Mouse (Mus musculus): Measurements from ENCODE around the gene Itpkc. TPM values are rescaled to one million over a fixed set of nuclear protein-coding genes. Genes with fewer than 3 reads are reported as not detected.

Gene Itpkc
- polyA plus RNA-seq, 1 experiment from 2014 or later: 8.5 TPM

DNA sequence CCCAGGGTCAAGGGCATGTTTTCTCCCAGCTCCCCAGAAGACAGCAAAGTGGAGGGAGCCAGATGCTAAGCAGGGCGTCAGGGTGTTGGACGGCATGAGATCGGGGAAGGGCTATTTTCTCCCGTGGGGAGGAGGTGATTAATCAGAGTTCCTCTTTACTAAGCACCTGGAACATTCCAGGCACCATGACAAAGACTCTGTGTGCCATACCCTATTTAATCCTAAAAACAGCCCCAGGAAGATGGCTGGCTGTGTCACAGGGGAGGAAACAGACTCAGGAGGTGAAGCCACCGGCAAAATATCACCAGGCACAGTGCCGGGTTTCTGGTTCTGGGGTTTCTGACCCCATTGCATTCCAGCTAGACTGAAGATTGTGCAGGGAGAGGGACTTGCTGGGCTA is 6.5 kb downstream of the Itpkc start:
- no peak overlapping the region for H3K27ac ChIP-seq (ENCODE audit: low read length)
- no peaks in the 10 kb centered on the region for H3K9me3 ChIP-seq (ENCODE audit: control insufficient read depth, low read depth, low read length)
- H3K4me3 ChIP-seq (ENCODE audit: low read depth, low read length): no peak overlapping the region
- no peak overlapping the region for H3K4me2 ChIP-seq (replicated peaks; ENCODE audit: low read depth, low read length)
- H3K4me1 ChIP-seq (ENCODE audit: control insufficient read depth, insufficient read depth, low read length): peaks cover 34% of the 10 kb centered on the region
- no peak for ATAC-seq (ENCODE audit: insufficient number of reproducible peaks, insufficient read depth, low FRiP score, low read depth)
- WGBS: 66% methylated on average over 6 of the region's 6 CpGs
- H3K9ac ChIP-seq (replicated peaks; ENCODE audit: low read depth, low read length): no peak overlapping the region
- H3K36me3 ChIP-seq (ENCODE audit: control insufficient read depth, insufficient read depth, low read length): no peaks in the 10 kb centered on the region
- H3K27me3 ChIP-seq (ENCODE audit: control insufficient read depth, insufficient read depth, low read length): no peaks in the 10 kb centered on the region

DNA sequence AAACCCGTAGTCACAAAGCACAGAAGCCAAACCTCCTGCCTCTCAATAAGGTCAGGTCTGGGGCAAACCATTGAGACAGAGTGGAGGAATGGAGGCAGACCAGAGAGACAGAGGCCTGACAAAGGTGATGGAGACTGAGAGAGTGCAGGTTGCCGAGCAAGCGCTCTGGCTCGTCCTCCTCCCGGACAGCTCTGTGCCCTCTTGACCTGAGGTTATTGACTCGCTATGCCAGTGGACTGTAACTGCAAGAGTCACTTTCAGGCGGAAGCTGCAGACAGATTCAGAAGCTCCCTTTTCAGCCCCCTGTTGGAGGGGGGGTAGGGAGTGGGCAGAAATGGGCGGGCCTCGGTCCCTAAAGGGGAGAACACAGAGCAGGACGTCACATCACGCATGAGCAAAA is 8.5 kb downstream of the Itpkc start:
- Histone ChIP-seq H3K4me1 (ENCODE audit: control insufficient read depth, insufficient read depth, low read length) (peaks cover 14% of the 10 kb centered on the region), H3K4me3 (ENCODE audit: low read depth, low read length) (no peak overlapping the region), H3K27ac (ENCODE audit: low read length) (no peak overlapping the region), H3K9me3 (ENCODE audit: control insufficient read depth, low read depth, low read length) (no peaks in the 10 kb centered on the region), H3K27me3 (ENCODE audit: control insufficient read depth, insufficient read depth, low read length) (no peaks in the 10 kb centered on the region), H3K9ac (replicated peaks; ENCODE audit: low read depth, low read length) (no peak overlapping the region), H3K36me3 (ENCODE audit: control insufficient read depth, insufficient read depth, low read length) (no peaks in the 10 kb centered on the region; the same call in 1 of the 2 replicates), H3K4me2 (replicated peaks; ENCODE audit: low read depth, low read length) (no peak overlapping the region)
- WGBS: 67% methylated on average over 11 of the region's 11 CpGs
- ATAC-seq (ENCODE audit: insufficient number of reproducible peaks, insufficient read depth, low FRiP score, low read depth): no peak

DNA sequence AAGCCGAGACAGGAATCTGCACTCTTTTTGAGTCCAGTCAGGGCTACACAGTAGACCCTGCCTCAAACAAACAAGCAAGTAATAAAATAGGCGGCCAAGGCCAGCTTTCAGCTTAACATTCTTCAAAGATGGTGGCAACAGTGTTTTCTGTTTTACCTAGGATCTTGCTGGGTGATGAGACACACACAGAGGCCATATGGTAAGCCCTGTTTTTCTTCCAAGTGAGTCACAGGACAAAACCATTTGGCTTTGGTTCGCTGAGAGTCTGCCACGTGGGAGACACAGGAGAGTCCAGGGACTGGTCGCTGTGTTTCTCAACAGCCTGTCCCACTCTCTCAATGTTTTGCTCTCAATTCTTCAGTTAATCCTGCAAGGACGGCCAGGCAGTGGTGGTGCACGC is 9.9 kb downstream of the Itpkc start:
- Histone ChIP-seq H3K4me2 (replicated peaks; ENCODE audit: low read depth, low read length) (no peak overlapping the region), H3K4me1 (ENCODE audit: control insufficient read depth, insufficient read depth, low read length) (peaks cover 3% of the 10 kb centered on the region; the same call in 1 of the 2 replicates), H3K4me3 (ENCODE audit: low read depth, low read length) (no peak overlapping the region), H3K9me3 (ENCODE audit: control insufficient read depth, low read depth, low read length) (no peaks in the 10 kb centered on the region), H3K9ac (replicated peaks; ENCODE audit: low read depth, low read length) (no peak overlapping the region), H3K36me3 (ENCODE audit: control insufficient read depth, insufficient read depth, low read length) (peaks cover 10% of the 10 kb centered on the region), H3K27me3 (ENCODE audit: control insufficient read depth, insufficient read depth, low read length) (no peaks in the 10 kb centered on the region), H3K27ac (ENCODE audit: low read length) (no peak overlapping the region)
- ATAC-seq (ENCODE audit: insufficient number of reproducible peaks, insufficient read depth, low FRiP score, low read depth): no peak
- WGBS: 90% methylated on average over 7 of the region's 7 CpGs

DNA sequence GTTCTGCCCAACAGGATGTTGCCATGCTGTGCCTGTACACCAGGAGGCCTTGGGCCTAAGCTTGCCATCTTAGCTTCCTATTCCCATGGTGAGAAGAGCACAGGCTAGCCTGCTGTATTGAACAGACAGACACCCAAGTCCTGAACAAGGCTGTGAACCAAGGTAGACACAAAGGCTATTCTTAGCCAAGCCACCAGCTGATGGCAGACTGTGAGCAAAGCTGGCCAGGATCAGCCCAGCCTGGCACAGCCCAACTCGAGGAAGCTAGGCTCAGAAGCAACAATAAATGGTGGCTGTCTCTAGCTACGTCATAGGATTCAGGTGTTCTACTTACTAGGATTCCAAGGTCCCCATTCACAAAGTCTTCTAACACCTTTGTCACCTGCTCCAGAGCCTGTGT is 15.8 kb downstream of the Itpkc start:
- H3K9ac ChIP-seq (replicated peaks; ENCODE audit: low read depth, low read length): no peak overlapping the region
- ATAC-seq (ENCODE audit: insufficient number of reproducible peaks, insufficient read depth, low FRiP score, low read depth): no peak; the same call in 1 of the 2 replicates
- H3K9me3 ChIP-seq (ENCODE audit: control insufficient read depth, low read depth, low read length): no peaks in the 10 kb centered on the region
- WGBS: 94% methylated on average over 2 of the region's 2 CpGs
- H3K4me2 ChIP-seq (replicated peaks; ENCODE audit: low read depth, low read length): no peak overlapping the region
- no peaks in the 10 kb centered on the region for H3K27me3 ChIP-seq (ENCODE audit: control insufficient read depth, insufficient read depth, low read length)
- H3K36me3 ChIP-seq (ENCODE audit: control insufficient read depth, insufficient read depth, low read length): peaks cover 55% of the 10 kb centered on the region
- H3K27ac ChIP-seq (ENCODE audit: low read length): no peak overlapping the region
- no peak overlapping the region for H3K4me3 ChIP-seq (ENCODE audit: low read depth, low read length)
- no peaks in the 10 kb centered on the region for H3K4me1 ChIP-seq (ENCODE audit: control insufficient read depth, insufficient read depth, low read length)

DNA sequence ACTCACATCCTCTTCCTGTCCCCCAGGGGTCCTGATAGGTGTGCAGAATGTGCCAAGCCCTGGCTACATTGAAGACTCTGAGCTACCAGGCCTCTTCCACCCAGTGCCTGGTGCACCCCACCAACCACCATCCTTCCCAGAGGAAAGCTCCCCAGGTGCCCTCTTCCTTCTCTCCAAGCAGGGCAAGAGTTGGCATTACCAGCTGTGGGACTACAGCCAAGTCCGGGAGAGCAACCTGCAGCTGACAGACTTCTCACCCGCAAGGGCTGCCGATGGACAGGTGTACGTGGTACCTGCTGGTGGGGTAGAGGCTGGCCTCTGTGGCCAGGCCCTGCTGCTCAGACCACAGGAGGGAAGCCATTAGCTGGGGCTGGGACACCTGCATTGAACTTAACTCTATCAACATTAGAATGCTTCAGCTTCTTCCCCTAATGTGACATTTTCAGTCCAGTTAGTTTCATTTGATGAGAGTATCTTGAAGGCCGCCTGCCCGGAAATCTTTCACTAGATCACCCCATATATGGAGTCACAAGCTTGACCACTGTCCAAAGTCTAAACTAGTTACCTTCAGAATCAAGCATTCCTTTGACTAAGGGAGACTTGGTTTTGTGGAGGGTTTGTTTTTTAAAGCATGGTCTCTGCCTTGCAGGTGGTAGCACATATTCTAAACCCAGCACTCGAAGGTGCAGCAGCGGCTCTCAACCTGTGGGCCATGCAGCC is 24.6 kb downstream of the Itpkc start:
- ATAC-seq (ENCODE audit: insufficient number of reproducible peaks, insufficient read depth, low FRiP score, low read depth): no peak
- Histone ChIP-seq H3K36me3 (ENCODE audit: control insufficient read depth, insufficient read depth, low read length) (peaks cover 33% of the 10 kb centered on the region), H3K9me3 (ENCODE audit: control insufficient read depth, low read depth, low read length) (no peaks in the 10 kb centered on the region), H3K4me1 (ENCODE audit: control insufficient read depth, insufficient read depth, low read length) (no peaks in the 10 kb centered on the region), H3K4me2 (replicated peaks; ENCODE audit: low read depth, low read length) (no peak overlapping the region), H3K9ac (replicated peaks; ENCODE audit: low read depth, low read length) (no peak overlapping the region), H3K27me3 (ENCODE audit: control insufficient read depth, insufficient read depth, low read length) (no peaks in the 10 kb centered on the region), H3K27ac (ENCODE audit: low read length) (no peak overlapping the region), H3K4me3 (ENCODE audit: low read depth, low read length) (no peak overlapping the region)
- WGBS: 94% methylated on average over 8 of the region's 8 CpGs

DNA sequence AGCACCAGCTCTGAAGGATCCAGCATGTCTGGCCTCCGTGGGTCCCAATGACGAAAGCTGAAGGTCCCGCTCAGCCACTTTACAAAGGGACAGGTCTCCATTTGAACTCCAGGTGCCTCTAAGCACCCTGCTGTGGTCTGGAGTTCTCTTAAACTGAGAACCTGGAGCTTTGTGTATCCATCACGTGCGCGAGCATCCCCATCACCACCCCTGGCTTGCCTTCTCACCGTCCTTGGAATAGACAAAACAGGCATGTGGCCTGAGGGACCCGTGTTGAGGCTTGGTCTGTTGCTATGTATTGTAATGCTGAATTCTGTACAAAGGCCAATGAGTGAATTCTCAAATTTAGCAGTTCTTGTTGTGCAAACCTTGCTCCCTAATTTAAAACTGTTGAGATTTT is 29.7 kb downstream of the Itpkc start:
- 91% methylated on average over 8 of the region's 8 CpGs for WGBS
- H3K9me3 ChIP-seq (ENCODE audit: control insufficient read depth, low read depth, low read length): no peaks in the 10 kb centered on the region
- ATAC-seq (ENCODE audit: insufficient number of reproducible peaks, insufficient read depth, low FRiP score, low read depth): no peak
- H3K4me3 ChIP-seq (ENCODE audit: low read depth, low read length): no peak overlapping the region
- H3K4me2 ChIP-seq (replicated peaks; ENCODE audit: low read depth, low read length): no peak overlapping the region
- peaks cover 9% of the 10 kb centered on the region; the same call in 1 of the 2 replicates for H3K4me1 ChIP-seq (ENCODE audit: control insufficient read depth, insufficient read depth, low read length)
- no peak overlapping the region for H3K27ac ChIP-seq (ENCODE audit: low read length)
- no peak overlapping the region for H3K9ac ChIP-seq (replicated peaks; ENCODE audit: low read depth, low read length)
- peaks cover 12% of the 10 kb centered on the region for H3K36me3 ChIP-seq (ENCODE audit: control insufficient read depth, insufficient read depth, low read length)
- no peaks in the 10 kb centered on the region for H3K27me3 ChIP-seq (ENCODE audit: control insufficient read depth, insufficient read depth, low read length)

DNA sequence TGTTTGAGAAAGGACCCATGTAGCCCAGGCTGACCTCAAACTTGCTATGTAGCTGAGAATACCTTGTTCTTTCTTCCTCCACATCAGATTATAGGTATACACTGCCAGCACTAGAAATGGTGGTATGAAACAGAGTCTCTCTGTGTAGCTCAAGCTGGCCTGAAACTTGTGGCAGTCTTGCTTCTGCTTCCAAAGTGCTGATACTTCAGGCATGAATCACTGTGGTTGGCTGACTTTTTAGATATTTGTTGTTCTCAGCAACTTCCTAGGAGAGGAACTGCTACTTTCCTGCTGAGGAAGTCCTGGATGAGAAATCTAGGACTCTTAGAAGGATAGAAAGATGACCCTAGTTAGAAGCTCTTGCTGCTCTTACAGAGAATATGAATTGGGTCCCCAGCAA is 30.1 kb downstream of the Itpkc start:
- no peaks in the 10 kb centered on the region for H3K27me3 ChIP-seq (ENCODE audit: control insufficient read depth, insufficient read depth, low read length)
- H3K4me3 ChIP-seq (ENCODE audit: low read depth, low read length): no peak overlapping the region
- peaks cover 11% of the 10 kb centered on the region; the same call in 1 of the 2 replicates for H3K4me1 ChIP-seq (ENCODE audit: control insufficient read depth, insufficient read depth, low read length)
- no peaks in the 10 kb centered on the region for H3K9me3 ChIP-seq (ENCODE audit: control insufficient read depth, low read depth, low read length)
- H3K27ac ChIP-seq (ENCODE audit: low read length): no peak overlapping the region
- peaks cover 14% of the 10 kb centered on the region for H3K36me3 ChIP-seq (ENCODE audit: control insufficient read depth, insufficient read depth, low read length)
- no peak for ATAC-seq (ENCODE audit: insufficient number of reproducible peaks, insufficient read depth, low FRiP score, low read depth)
- H3K9ac ChIP-seq (replicated peaks; ENCODE audit: low read depth, low read length): no peak overlapping the region
- H3K4me2 ChIP-seq (replicated peaks; ENCODE audit: low read depth, low read length): no peak overlapping the region

DNA sequence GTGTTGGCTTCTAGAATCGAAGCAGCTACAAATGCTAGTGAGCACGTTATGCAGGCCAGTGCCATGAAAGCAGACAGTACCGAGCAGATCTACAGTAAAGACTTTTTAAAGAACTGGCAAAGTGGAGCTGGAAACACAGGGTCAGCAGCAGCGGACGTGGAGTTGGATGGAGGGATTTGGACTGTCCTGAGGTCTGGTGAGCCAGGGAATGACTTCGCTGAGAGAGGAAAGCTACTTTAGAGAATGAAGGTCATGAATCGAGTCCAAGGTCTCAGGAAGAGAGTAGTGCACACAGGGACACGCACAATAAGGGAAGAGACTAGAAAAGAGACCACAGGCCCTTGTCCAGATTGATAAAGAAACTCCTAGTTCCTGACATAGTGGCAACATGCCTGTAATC is 30.8 kb downstream of the Itpkc start:
- no peak for ATAC-seq (ENCODE audit: insufficient number of reproducible peaks, insufficient read depth, low FRiP score, low read depth)
- Histone ChIP-seq H3K9ac (replicated peaks; ENCODE audit: low read depth, low read length) (no peak overlapping the region), H3K4me2 (replicated peaks; ENCODE audit: low read depth, low read length) (no peak overlapping the region), H3K27me3 (ENCODE audit: control insufficient read depth, insufficient read depth, low read length) (no peaks in the 10 kb centered on the region), H3K4me3 (ENCODE audit: low read depth, low read length) (no peak overlapping the region), H3K4me1 (ENCODE audit: control insufficient read depth, insufficient read depth, low read length) (peaks cover 12% of the 10 kb centered on the region; the same call in 1 of the 2 replicates), H3K36me3 (ENCODE audit: control insufficient read depth, insufficient read depth, low read length) (peaks cover 14% of the 10 kb centered on the region), H3K9me3 (ENCODE audit: control insufficient read depth, low read depth, low read length) (no peaks in the 10 kb centered on the region), H3K27ac (ENCODE audit: low read length) (no peak overlapping the region)
- WGBS: 95% methylated on average over 8 of the region's 8 CpGs

DNA sequence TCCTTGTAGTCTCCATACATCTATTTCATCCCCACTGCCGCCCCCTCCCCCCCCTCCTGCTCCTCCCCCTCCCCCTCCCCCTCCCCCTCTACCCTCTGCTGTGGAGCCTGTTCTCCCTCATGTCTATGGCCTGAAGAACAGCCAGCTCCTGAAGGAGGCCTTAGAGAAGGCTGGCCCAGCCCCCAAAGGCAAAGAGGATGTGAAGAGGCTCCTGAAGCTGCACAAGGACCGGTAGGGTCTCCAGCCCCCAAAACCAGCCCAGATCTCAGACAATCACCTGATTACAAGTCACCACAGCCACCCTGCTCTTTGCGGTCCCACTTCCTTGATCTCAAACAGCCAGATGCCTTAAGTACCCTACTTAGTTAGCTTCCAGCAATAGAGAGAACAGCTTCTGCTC is 31.3 kb downstream of the Itpkc start:
- 86% methylated on average over 3 of the region's 3 CpGs for WGBS
- ATAC-seq (ENCODE audit: insufficient number of reproducible peaks, insufficient read depth, low FRiP score, low read depth): no peak
- H3K4me1 ChIP-seq (ENCODE audit: control insufficient read depth, insufficient read depth, low read length): peaks cover 12% of the 10 kb centered on the region; the same call in 1 of the 2 replicates
- H3K4me2 ChIP-seq (replicated peaks; ENCODE audit: low read depth, low read length): no peak overlapping the region
- no peak overlapping the region for H3K27ac ChIP-seq (ENCODE audit: low read length)
- H3K4me3 ChIP-seq (ENCODE audit: low read depth, low read length): no peak overlapping the region
- no peak overlapping the region for H3K9ac ChIP-seq (replicated peaks; ENCODE audit: low read depth, low read length)
- H3K9me3 ChIP-seq (ENCODE audit: control insufficient read depth, low read depth, low read length): no peaks in the 10 kb centered on the region
- H3K27me3 ChIP-seq (ENCODE audit: control insufficient read depth, insufficient read depth, low read length): no peaks in the 10 kb centered on the region
- H3K36me3 ChIP-seq (ENCODE audit: control insufficient read depth, insufficient read depth, low read length): peaks cover 16% of the 10 kb centered on the region
